Mouse (Mus musculus) left cerebral cortex, adult 9 months (tissue): ENCODE measurements around the gene Vmn1r214.

Experiments used
- DNase-seq, 2 experiments: peaks; one replicate each; pipeline ENCODE4 v3.0.0; 2022; ENCODE audit warnings: low spot score in 2 of 2

Vmn1r214 gene

DNA sequence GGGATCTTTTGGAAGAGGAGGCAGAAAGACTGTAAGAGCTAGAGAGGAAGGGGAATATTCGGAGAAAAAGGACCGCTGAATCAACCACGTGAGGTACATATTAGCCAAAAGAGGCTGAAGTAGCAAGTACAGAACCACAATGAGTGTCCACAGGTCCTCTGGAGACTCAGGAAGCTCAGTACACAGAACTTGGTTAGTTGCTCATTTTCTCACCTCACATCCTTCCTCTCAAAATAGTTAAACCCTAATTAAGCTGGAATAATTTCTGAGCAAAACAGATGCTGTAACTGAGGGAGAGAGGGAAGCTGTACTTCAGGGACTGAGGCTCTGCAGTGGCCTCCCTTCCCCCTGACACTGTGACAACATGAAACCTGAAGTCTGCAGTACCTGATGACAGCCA lies at the start of gene Vmn1r214:
Vmn1r214 (plus strand) TSS at position 301 of the 400 bp plus-strand sequence.
- no peak for DNase-seq

DNA sequence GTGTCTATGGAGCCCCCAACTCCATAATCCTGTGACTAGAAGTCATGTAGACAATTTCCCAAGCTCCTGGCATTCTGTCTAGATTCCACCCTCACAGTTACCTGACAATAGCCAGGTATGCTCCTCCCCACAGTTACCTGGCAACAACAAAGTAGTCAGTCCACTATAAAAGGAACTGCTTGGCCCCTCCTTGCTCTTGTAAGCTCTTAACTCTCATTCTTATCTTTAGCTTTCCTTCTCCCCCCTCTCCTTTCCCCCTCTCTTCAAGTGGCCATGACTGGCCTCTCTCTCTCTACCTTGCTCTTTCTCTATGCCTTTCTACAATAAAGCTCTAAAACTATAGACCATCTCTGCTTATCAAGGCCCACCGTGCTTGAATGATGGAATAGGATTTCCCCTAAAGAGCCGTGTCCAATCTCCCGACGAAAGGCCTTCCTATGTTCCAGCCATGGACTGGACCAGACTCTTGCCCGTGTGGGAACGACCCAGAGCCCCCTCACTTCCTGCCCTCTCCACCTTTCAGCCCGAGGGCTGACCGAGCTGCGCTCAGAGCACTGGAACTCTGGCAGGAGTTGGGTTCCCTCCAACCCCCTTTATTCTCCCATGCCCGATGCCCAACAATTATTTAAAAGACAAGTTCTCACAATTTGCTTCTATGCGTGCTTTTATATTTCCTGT lies 39.9 kb upstream of the Vmn1r214 start:
- DNase-seq = no peak

DNA sequence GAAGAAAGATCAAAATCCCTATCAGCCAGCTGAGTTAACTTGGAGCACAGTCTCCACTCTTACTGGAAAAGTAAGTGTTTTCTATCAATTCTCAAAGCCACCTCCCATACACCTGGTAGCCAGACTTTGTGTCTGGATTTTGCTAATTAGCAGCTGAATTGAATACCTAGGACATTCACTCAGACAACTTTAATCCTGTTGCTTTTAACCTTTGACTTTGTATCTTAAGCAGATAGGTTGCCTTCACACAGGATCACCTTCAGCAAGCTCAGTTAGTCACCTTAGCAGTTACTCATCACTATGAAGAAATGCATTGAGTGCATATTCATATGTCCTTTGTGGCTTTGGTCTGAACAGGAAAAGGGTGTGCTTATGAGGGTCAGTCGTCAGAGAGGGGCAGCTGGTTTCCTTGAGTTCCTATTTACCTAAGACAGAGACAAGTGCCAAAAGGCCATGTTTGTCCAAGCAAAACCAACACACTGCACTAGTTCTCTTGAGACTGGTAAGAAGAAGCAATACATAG lies 38.0 kb upstream of the Vmn1r214 start:
- no peak for DNase-seq

DNA sequence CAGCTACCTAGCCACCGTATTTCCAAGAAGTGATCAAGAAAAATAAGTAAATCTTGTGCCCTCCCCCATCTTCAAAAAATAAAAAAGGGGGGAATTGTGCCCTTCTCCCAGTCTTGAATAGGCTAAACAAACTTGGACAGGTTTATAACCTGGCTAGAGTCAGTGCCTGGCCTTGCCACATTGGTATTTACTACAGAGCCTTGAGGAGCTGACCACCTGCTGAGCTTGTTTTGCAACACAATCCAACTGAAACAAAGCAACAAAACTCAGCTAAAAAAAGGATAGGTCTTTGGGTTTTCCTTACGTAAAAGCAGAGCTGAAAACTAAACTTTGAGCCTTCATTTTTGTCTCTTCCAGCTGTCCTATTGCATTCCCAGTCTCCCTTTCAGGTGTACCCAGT lies 37.5 kb upstream of the Vmn1r214 start:
- no peak for DNase-seq

DNA sequence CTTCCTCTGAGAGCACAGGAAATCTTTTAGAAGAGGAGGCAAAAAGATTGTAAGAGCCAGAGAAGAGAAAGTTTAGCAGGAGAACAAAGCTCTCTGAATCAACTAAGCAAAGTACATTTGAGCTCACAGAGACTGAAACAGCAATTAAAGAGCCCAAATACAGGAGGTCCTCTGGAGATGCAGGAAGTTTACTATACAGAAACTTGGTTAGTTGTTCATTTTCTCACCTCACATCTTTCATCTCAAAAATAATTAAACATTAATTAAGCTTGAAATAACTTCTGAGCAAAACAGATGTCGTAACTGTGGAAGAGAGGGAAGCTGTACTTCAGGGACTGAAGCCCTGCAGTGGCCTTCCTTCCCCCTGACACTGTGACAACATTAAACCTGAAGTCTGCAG lies 22.9 kb upstream of the Vmn1r214 start, which contains the start of gene Vmn1r213:
Vmn1r213 (plus strand) TSS at position 301 of the 400 bp plus-strand sequence.
- DNase-seq = no peak

DNA sequence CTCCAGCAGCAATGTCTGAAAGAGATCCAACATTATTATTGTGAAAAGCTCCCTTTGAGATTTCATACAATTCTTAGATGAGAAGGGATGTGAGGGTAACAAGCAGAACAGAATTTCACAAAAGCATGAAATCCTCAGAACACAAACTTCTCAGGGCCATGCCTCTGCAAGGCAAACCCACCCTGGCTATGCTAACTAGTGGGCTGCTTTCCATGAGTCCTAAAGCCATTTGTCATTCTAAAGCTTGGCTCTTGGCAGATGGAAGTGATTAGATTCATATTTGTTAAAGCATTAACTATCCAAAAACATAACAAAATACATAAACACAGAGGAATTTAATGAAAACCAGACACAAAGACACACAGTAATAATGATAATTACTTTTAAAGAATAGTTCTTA lies 12.1 kb upstream of the Vmn1r214 start:
- DNase-seq = no peak

DNA sequence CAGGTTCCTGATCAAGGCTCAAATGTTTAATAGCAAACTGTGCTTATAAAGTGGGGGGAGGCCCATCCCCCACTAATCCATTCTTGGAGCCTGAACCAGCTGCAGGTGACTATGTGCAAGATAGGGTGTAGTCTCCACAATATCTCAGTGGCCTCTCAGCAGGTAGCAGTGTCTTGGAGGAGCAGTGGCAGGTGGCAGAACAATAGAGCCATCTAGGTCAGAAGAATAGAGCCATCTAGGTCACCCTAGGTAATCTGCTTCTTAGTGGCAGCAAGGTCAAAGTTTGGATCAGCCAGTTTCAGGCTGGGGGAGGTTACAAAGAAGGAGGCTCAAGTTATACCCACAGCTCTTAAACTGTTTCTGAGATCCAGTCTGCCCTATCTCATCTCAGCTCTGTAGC lies 5.4 kb upstream of the Vmn1r214 start:
- no peak for DNase-seq

DNA sequence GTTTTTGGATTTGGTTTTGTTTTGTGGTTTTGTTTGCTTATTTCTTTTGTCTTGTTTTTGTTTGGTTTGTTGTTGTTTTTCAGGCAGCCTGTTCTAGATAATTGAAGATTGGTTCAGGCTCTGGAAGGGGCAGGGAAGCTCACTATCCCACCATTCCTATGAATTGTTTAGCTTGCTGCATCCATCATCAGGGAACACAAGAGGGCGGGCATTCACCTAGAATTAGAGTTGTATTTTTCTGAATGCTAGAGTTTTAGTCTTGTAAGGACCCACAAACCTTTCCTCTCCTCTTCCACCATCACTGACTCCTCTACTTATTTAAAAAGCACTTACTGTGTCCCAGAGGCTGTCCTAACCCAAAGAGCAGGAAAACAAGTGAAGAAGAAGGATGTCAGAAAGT lies 27.6 kb downstream of the Vmn1r214 start:
- DNase-seq = no peak

DNA sequence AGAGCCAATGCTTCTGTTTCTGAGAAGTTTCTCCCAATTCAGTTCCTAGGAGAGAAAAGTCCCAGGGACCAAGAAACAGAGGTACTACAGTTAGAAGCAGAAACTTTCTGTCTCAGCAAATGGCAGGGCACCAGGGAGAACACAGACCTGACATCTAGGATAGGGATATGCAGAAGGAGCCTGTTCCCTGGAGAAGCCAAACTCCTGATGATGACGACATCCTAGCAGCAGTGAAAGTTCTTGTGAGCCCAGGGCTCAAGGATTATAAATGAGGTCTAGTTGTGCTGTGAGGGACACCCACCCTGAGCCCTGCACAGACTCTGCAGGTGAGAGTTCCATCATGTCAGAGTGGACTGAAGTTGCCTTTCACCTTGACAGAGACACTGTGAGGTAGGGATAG lies 37.5 kb downstream of the Vmn1r214 start, which contains the start of gene Vmn1r215:
Vmn1r215 (plus strand) TSS at position 301 of the 400 bp plus-strand sequence.
- DNase-seq = no peak

DNA sequence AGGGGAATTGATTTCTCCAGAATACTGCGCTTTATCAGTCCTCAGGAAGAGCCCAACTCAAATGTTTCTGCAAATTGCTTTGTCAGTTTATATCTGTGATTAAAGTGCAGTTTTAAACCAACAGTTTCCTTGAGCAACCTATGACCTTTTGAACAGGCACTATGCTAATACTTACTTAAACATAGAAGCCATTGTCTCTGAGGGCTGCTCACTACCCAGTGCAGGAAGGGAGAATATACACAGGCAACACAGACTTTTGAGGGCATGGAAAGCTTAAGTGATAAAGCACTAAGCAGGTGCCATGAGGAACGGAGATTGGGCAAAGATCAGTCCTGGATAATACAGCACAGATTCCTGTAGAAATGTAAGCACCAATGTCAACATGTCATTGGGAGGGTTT lies 39.1 kb downstream of the Vmn1r214 start:
- DNase-seq = no peak
